Mouse (Mus musculus) brain, adult 2 months (tissue): ENCODE measurements around the gene Col28a1.

Experiments
- DNase-seq: peaks from one replicate; pipeline ENCODE4 v3.0.0; 2011; ENCODE audit warnings: low read depth, low spot score

Gene Col28a1

GRCm38 (mm10) chr6:8023527-8023926 lies 168.9 kb downstream of the Col28a1 start:
- DNase-seq, result no peak

GRCm38 (mm10) chr6:7994736-7995135 lies 197.7 kb downstream of the Col28a1 start:
- no peak for DNase-seq

GRCm38 (mm10) chr6:7983646-7983979 lies 208.8 kb downstream of the Col28a1 start:
- peak; percentile 71 for DNase-seq

- DNase-seq, result peak; percentile 45
These were observed 209.3 kb downstream of the Col28a1 start for GRCm38 (mm10) chr6:7982958-7983645.

- no peak for DNase-seq
These were observed 221.2 kb downstream of the Col28a1 start for GRCm38 (mm10) chr6:7971020-7971760.

- no peak for DNase-seq
These were observed 223.0 kb downstream of the Col28a1 start for GRCm38 (mm10) chr6:7969376-7969775.

GRCm38 (mm10) chr6:7965833-7966522 lies 226.4 kb downstream of the Col28a1 start:
- DNase-seq, result peak; percentile 33

- DNase-seq, result no peak
These were observed 229.7 kb downstream of the Col28a1 start for GRCm38 (mm10) chr6:7962749-7963148.

- no peak for DNase-seq
These were observed 240.2 kb downstream of the Col28a1 start for GRCm38 (mm10) chr6:7952208-7952607.

- DNase-seq, result no peak
These were observed 240.6 kb downstream of the Col28a1 start for GRCm38 (mm10) chr6:7951778-7952177.
